ENCODE assay signal across 12 mouse cellular contexts in the genomic region with DNA sequence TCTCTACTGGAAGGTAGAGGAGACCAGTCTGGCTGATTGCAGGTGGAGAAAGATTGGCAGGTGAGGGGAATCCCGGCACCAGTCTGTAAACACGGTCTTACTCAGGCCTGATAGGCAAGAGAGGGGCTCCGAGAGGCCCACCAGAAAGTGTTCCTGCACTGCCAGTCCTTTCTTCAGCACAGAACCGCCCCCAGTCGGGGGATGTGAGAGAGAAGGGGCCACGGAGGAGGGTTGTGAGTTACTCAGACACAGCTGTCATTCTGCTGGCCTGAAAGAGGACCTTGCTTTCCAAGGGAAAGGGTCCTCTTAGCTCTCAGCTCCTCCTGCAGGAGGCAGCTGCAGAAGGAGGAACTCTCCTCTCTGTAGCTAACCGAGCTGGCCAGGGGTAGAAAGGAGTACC. TPM values are rescaled to one million over a fixed set of nuclear protein-coding genes. Genes with fewer than 3 reads are reported as not detected.
DNase-seq lines count a peak whose midpoint lies in the region; ATAC-seq and TF ChIP-seq lines count a peak whose summit lies in the region.
"Had no signal": no experiment of that assay in that cellular context is flagged by ENCODE, and none has a peak within 500 bp of the region (broad histone marks: within the 10 kb centered on the region; RNA-seq: fewer than 3 reads in every experiment).

No protein-coding gene starts in this region.

- H3K4me3 ChIP-seq in kidney, adult 2 months (ENCODE audit: insufficient read depth, low read depth, low read length): peak overlapping the region; percentile 47
- peak overlapping the region; percentile 53 for H3K4me3 ChIP-seq in neural tube, embryonic 15.5 days (replicated peaks)
- H3K4me3 ChIP-seq in heart, adult 2 months: no peak overlapping the region

- peaks cover 10% of the 10 kb centered on the region for H3K4me1 ChIP-seq in kidney, adult 2 months (ENCODE audit: control insufficient read depth, insufficient read depth, low read length)
- H3K4me1 ChIP-seq in neural tube, embryonic 15.5 days: peaks cover 16% of the 10 kb centered on the region
- no peaks in the 10 kb centered on the region for H3K4me1 ChIP-seq in heart, adult 2 months (ENCODE audit: control insufficient read depth, insufficient read depth, low read length)

- no peak for TF ChIP-seq POLR2A in kidney, adult 2 months (IDR thresholded peaks at IDR 0.05; ENCODE audit: low read depth, low read length)
- no peak for TF ChIP-seq POLR2A in heart, adult 2 months (IDR thresholded peaks at IDR 0.05; ENCODE audit: insufficient read depth, low read depth, low read length)

- no peak for TF ChIP-seq CTCF in kidney, adult 2 months (conservative IDR thresholded peaks at IDR 0.05; ENCODE audit: insufficient read depth, insufficient read length, low read depth, low read length)
- no peak for TF ChIP-seq CTCF in heart, adult 2 months (IDR thresholded peaks at IDR 0.05)

- TF ChIP-seq EP300 in heart, adult 2 months (IDR thresholded peaks at IDR 0.05; ENCODE audit: insufficient read depth, low read depth, low read length): no peak

- intact Hi-C loops in left cerebral cortex, postnatal 36 days (cut with DNase I): loop anchor here (5.0 kb wide), 2 partner anchors 83 to 133 kb away; no protein-coding TSS in a partner anchor
- intact Hi-C loops in heart, adult 2 months (cut with DNase I): no loop called here

- 34% methylated on average over 7 of the region's 7 CpGs for WGBS in kidney, adult 2 months
- WGBS in neural tube, embryonic 15.5 days: 32% methylated on average over 7 of the region's 7 CpGs
- WGBS in heart, adult 2 months: 31% methylated on average over 7 of the region's 7 CpGs

- DNase-seq in kidney, adult 2 months: no peak
- DNase-seq in kidney, adult 9 months: no peak
- peak; percentile 27 to 59 for DNase-seq in frontal cortex, postnatal 36 days (ENCODE audit: low spot score in 2 of 2)
- DNase-seq in left cerebral cortex, postnatal 36 days (ENCODE audit: low spot score in 2 of 2): peak; percentile 57 to 60
- DNase-seq in urinary bladder, adult 18-20 months (ENCODE audit: low spot score in 2 of 2): no peak
- DNase-seq in heart, adult 2 months: no peak
- no peak for DNase-seq in retina, postnatal 1 day
- DNase-seq: kidney, postnatal 14 days; lung, adult 18-20 months; thymus, postnatal 14 days had no signal

- H3K36me3 ChIP-seq in kidney, adult 2 months (ENCODE audit: control insufficient read depth, insufficient read depth, low read length): no peaks in the 10 kb centered on the region
- no peaks in the 10 kb centered on the region for H3K36me3 ChIP-seq in neural tube, embryonic 15.5 days
- no peaks in the 10 kb centered on the region for H3K36me3 ChIP-seq in heart, adult 2 months (ENCODE audit: control insufficient read depth, insufficient read depth, low read length)

- no peaks in the 10 kb centered on the region for H3K27me3 ChIP-seq in kidney, adult 2 months (replicated peaks; ENCODE audit: control insufficient read depth, insufficient read depth, low read length)
- peaks cover 10% of the 10 kb centered on the region for H3K27me3 ChIP-seq in neural tube, embryonic 15.5 days (replicated peaks)
- peaks cover 9% of the 10 kb centered on the region for H3K27me3 ChIP-seq in heart, adult 2 months (ENCODE audit: control insufficient read depth, insufficient read depth, low read length)

- H3K9me3 ChIP-seq in neural tube, embryonic 15.5 days (replicated peaks): no peaks in the 10 kb centered on the region

- no peak for ATAC-seq in neural tube, embryonic 15.5 days (ENCODE audit: low FRiP score)

- no peaks in the 10 kb centered on the region for H3K79me2 ChIP-seq in heart, adult 2 months (replicated peaks; ENCODE audit: control insufficient read depth, insufficient read depth, low read length)

- peak overlapping the region; percentile 89 for H3K4me2 ChIP-seq in neural tube, embryonic 15.5 days

- H3K27ac ChIP-seq in kidney, adult 2 months (ENCODE audit: insufficient read depth, low read depth, low read length): peak overlapping the region; percentile 43; the same call in 1 of the 2 replicates
- H3K27ac ChIP-seq in neural tube, embryonic 15.5 days (replicated peaks): no peak overlapping the region
- no peak overlapping the region for H3K27ac ChIP-seq in heart, adult 2 months

- H3K9ac ChIP-seq in neural tube, embryonic 15.5 days (replicated peaks): peak overlapping the region; percentile 64
- H3K9ac ChIP-seq in heart, adult 2 months (ENCODE audit: low read depth, low read length): no peak overlapping the region

RNA-seq across cellular contexts. Expression of a gene that starts 1.0 kb away (rescaled TPM):
- 8.5 and 9.1 TPM in 2 replicates for polyA plus RNA-seq in kidney, adult 2 months (2012; rRNA removed)
- total RNA-seq in left cerebral cortex, postnatal 36 days (2021): 10 to 100 TPM; 30.2 to 39.8 TPM
- 4.8 and 5.3 TPM in 2 replicates for polyA plus RNA-seq in neural tube, embryonic 15.5 days (2015; fragmentation: Nextera tagmentation; extraction: Ambion mirVana)
- not detected for total RNA-seq in heart, adult 2 months (2021)
- polyA plus RNA-seq in heart, adult 2 months (2012; rRNA removed): not detected in 2 replicates
- total RNA-seq: MEL had no signal

Comparison
In these comparisons a context has a peak if more than half of its experiments do, and no peak if none do; other contexts are left out.
1. DNase-seq: peak in frontal cortex, postnatal 36 days (2 of 2) and left cerebral cortex, postnatal 36 days (2 of 2); none in kidney, adult 2 months (single experiment), kidney, adult 9 months (single experiment), urinary bladder, adult 18-20 months (0 of 2), heart, adult 2 months (0 of 2) and retina, postnatal 1 day (single experiment).